Mouse (Mus musculus): ENCODE results near the gene Armc3. TPM values are rescaled to one million over a fixed set of nuclear protein-coding genes. Genes with fewer than 3 reads are reported as not detected.

Armc3 gene
- polyA plus RNA-seq, 1 experiment: not detected

DNA sequence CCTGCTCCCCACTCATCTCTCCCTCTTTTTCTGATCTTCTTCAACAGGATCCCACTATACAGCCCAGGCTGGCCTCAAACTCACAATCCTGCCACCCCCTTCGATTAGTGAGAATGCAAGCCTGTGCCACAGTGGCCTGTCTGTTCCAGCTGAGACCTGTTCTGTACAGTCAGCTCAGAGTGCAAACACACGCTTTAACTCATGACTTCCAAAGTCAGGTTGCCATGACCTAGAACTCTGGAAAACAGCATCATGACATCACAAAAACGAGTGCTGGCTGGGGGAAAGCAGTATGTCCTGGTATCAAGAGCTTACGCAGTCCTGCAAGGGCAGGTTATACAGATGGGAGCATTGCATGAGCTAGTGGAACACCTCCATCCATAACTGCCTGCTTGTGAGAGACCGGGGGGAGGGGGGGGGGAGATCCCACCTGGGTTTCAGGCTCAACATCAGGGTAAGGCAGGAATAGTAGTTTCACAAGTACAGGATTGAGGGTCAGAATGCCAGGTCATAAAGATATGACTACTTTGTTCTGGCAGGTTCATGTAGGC is 146.4 kb downstream of the Armc3 start:
- no peak overlapping the region for H3ac ChIP-seq (ENCODE audit: control insufficient read depth, insufficient read length, low read depth)
- H3K79me3 ChIP-seq (ENCODE audit: low read depth): no peaks in the 10 kb centered on the region
- H3K4me3 ChIP-seq (ENCODE audit: insufficient read depth, poor library complexity, severe bottlenecking): no peak overlapping the region
- no peaks in the 10 kb centered on the region for H3K27me3 ChIP-seq (ENCODE audit: control insufficient read depth, insufficient read depth, insufficient read length)
- H3K36me3 ChIP-seq (ENCODE audit: control insufficient read depth, insufficient read depth): no peaks in the 10 kb centered on the region
- H3K79me2 ChIP-seq (ENCODE audit: control insufficient read depth, insufficient read depth): no peaks in the 10 kb centered on the region
- no peak for TF ChIP-seq CTCF (IDR thresholded peaks at IDR 0.05; ENCODE audit: control insufficient read depth, insufficient read depth, insufficient read length)
- no peak for TF ChIP-seq USF1 (IDR thresholded peaks at IDR 0.05; ENCODE audit: low read depth)
- no peak for TF ChIP-seq MYOG (IDR thresholded peaks at IDR 0.05; ENCODE audit: control insufficient read depth, extremely low read depth, insufficient read length)
- no peak for TF ChIP-seq CEBPB (IDR thresholded peaks at IDR 0.05; ENCODE audit: low read depth)
- TF ChIP-seq MAX (IDR thresholded peaks at IDR 0.05): no peak
- no peak for TF ChIP-seq MYOD1 (IDR thresholded peaks at IDR 0.05; ENCODE audit: control insufficient read depth, insufficient read length, low read depth)
- TF ChIP-seq FOSL1 (IDR thresholded peaks at IDR 0.05; ENCODE audit: insufficient read depth, low read length, poor library complexity, severe bottlenecking): no peak

DNA sequence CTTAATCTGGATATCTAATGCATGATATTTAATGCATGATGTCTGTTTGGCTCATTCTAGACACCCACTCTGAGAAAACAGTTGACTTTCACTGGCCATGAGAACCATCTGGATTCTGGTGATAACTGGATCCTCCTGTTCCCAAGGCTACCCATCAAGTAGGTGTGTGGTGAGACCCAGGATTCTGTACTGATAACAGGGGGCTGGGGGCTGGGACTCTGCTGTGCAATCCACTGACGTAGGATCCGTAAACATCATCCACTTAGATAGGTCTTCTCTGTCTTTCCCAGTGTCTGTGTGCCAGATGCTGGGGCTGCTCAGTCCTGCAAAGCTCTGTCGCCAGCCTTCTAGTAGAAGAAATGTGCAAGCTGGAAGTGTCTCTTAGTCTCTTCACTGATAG is 149.4 kb downstream of the Armc3 start:
- Histone ChIP-seq H3K79me3 (ENCODE audit: low read depth) (no peaks in the 10 kb centered on the region), H3K27me3 (ENCODE audit: control insufficient read depth, insufficient read depth, insufficient read length) (no peaks in the 10 kb centered on the region), H3K36me3 (ENCODE audit: control insufficient read depth, insufficient read depth) (no peaks in the 10 kb centered on the region), H3K4me3 (ENCODE audit: insufficient read depth, poor library complexity, severe bottlenecking) (no peak overlapping the region), H3ac (ENCODE audit: control insufficient read depth, insufficient read length, low read depth) (no peak overlapping the region), H3K79me2 (ENCODE audit: control insufficient read depth, insufficient read depth) (no peaks in the 10 kb centered on the region)
- no peak for TF ChIP-seq FOSL1 (IDR thresholded peaks at IDR 0.05; ENCODE audit: insufficient read depth, low read length, poor library complexity, severe bottlenecking)
- TF ChIP-seq CEBPB (IDR thresholded peaks at IDR 0.05; ENCODE audit: low read depth): no peak
- TF ChIP-seq MYOD1 (IDR thresholded peaks at IDR 0.05; ENCODE audit: control insufficient read depth, insufficient read length, low read depth): no peak
- no peak for TF ChIP-seq MYOG (IDR thresholded peaks at IDR 0.05; ENCODE audit: control insufficient read depth, extremely low read depth, insufficient read length)
- no peak for TF ChIP-seq MAX (IDR thresholded peaks at IDR 0.05)
- no peak for TF ChIP-seq CTCF (IDR thresholded peaks at IDR 0.05; ENCODE audit: control insufficient read depth, insufficient read depth, insufficient read length)
- TF ChIP-seq USF1 (IDR thresholded peaks at IDR 0.05; ENCODE audit: low read depth): no peak

DNA sequence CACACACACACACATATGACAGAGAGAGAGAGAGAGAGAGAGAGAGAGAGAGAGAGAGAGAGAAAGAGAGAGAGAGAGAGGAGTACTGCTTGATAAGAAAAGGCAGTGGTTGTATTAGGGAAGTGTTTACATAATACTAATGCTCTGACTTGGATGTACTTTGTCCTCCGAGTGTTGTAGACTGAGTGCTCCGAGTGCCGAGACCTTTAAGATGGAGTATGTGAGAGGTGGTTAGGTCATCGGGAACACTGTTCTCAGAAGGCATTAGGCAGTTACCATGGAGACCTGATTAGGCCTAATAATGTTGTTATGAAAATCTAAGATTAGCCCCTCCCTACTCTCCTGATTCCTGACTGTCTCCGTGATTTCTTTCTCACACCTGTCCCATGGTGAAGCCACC is 151.1 kb downstream of the Armc3 start:
- Histone ChIP-seq H3ac (ENCODE audit: control insufficient read depth, insufficient read length, low read depth) (no peak overlapping the region), H3K79me3 (ENCODE audit: low read depth) (no peaks in the 10 kb centered on the region), H3K27me3 (ENCODE audit: control insufficient read depth, insufficient read depth, insufficient read length) (no peaks in the 10 kb centered on the region), H3K79me2 (ENCODE audit: control insufficient read depth, insufficient read depth) (no peaks in the 10 kb centered on the region), H3K4me3 (ENCODE audit: insufficient read depth, poor library complexity, severe bottlenecking) (no peak overlapping the region), H3K36me3 (ENCODE audit: control insufficient read depth, insufficient read depth) (no peaks in the 10 kb centered on the region)
- TF ChIP-seq MYOG (IDR thresholded peaks at IDR 0.05; ENCODE audit: control insufficient read depth, extremely low read depth, insufficient read length) (no peak), MYOD1 (IDR thresholded peaks at IDR 0.05; ENCODE audit: control insufficient read depth, insufficient read length, low read depth) (no peak), USF1 (IDR thresholded peaks at IDR 0.05; ENCODE audit: low read depth) (no peak), FOSL1 (IDR thresholded peaks at IDR 0.05; ENCODE audit: insufficient read depth, low read length, poor library complexity, severe bottlenecking) (no peak), CTCF (IDR thresholded peaks at IDR 0.05; ENCODE audit: control insufficient read depth, insufficient read depth, insufficient read length) (no peak), CEBPB (IDR thresholded peaks at IDR 0.05; ENCODE audit: low read depth) (no peak), MAX (IDR thresholded peaks at IDR 0.05) (no peak)

DNA sequence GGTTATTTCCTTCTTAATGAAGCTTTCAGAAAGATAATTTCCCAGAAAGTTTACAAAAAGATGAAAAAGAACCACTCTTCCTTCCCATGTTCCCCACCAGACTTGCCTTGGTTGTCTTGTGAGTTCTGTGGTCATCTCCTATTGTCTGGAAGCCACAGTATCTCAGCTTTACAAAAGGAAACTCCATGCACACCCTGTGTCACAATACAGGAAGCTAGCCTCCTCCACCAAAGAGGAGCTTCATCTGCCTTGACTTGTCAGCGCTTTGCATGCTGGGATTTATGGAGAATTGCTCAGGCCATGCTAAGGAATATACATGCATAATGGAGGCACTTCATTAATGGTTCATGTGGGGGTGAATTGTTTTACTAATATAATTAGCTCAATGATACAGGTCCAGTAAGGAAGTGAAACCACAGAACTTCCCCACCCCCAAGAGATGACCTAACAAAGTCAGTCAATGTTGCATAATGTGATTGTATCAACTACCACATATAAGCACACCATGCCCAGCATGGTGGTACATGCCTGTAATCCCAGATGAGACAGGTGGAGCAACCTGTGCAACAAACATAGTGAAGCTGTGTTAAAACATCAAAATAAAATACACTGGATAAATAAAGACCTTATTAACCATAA is 152.6 kb downstream of the Armc3 start:
- H3K79me3 ChIP-seq (ENCODE audit: low read depth): no peaks in the 10 kb centered on the region
- TF ChIP-seq MAX (IDR thresholded peaks at IDR 0.05) (no peak), USF1 (IDR thresholded peaks at IDR 0.05; ENCODE audit: low read depth) (no peak), FOSL1 (IDR thresholded peaks at IDR 0.05; ENCODE audit: insufficient read depth, low read length, poor library complexity, severe bottlenecking) (no peak), MYOD1 (IDR thresholded peaks at IDR 0.05; ENCODE audit: control insufficient read depth, insufficient read length, low read depth) (no peak), CTCF (IDR thresholded peaks at IDR 0.05; ENCODE audit: control insufficient read depth, insufficient read depth, insufficient read length) (no peak), CEBPB (IDR thresholded peaks at IDR 0.05; ENCODE audit: low read depth) (no peak), MYOG (IDR thresholded peaks at IDR 0.05; ENCODE audit: control insufficient read depth, extremely low read depth, insufficient read length) (no peak)
- no peak overlapping the region for H3K4me3 ChIP-seq (ENCODE audit: insufficient read depth, poor library complexity, severe bottlenecking)
- no peaks in the 10 kb centered on the region for H3K36me3 ChIP-seq (ENCODE audit: control insufficient read depth, insufficient read depth)
- H3ac ChIP-seq (ENCODE audit: control insufficient read depth, insufficient read length, low read depth): no peak overlapping the region
- no peaks in the 10 kb centered on the region for H3K27me3 ChIP-seq (ENCODE audit: control insufficient read depth, insufficient read depth, insufficient read length)
- H3K79me2 ChIP-seq (ENCODE audit: control insufficient read depth, insufficient read depth): no peaks in the 10 kb centered on the region

DNA sequence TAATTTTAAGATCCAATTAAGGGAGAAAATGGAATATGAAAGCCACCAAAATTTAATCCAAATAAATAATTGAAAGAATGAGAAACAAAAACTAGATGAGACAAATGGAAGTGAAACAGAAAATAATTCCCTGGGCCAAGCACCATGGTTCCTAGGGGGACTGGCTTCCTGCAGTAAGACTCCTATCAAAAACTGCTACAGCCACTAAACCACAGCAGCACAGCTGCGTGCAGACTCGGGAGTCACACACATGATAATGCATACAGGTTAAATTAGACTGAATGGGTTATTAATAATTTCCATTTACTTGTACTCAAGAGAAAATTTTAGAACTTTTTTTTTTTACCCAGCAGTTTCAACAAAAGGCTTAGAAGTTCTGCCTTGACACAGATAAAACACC is 154.1 kb downstream of the Armc3 start:
- Histone ChIP-seq H3K79me2 (ENCODE audit: control insufficient read depth, insufficient read depth) (no peaks in the 10 kb centered on the region), H3K27me3 (ENCODE audit: control insufficient read depth, insufficient read depth, insufficient read length) (no peaks in the 10 kb centered on the region), H3K4me3 (ENCODE audit: insufficient read depth, poor library complexity, severe bottlenecking) (no peak overlapping the region), H3K79me3 (ENCODE audit: low read depth) (no peaks in the 10 kb centered on the region), H3K36me3 (ENCODE audit: control insufficient read depth, insufficient read depth) (no peaks in the 10 kb centered on the region), H3ac (ENCODE audit: control insufficient read depth, insufficient read length, low read depth) (no peak overlapping the region)
- TF ChIP-seq MYOG (IDR thresholded peaks at IDR 0.05; ENCODE audit: control insufficient read depth, extremely low read depth, insufficient read length) (no peak), MYOD1 (IDR thresholded peaks at IDR 0.05; ENCODE audit: control insufficient read depth, insufficient read length, low read depth) (no peak), USF1 (IDR thresholded peaks at IDR 0.05; ENCODE audit: low read depth) (no peak), CTCF (IDR thresholded peaks at IDR 0.05; ENCODE audit: control insufficient read depth, insufficient read depth, insufficient read length) (no peak)

Other genes with a start within 250 kb of the Armc3 start
- gene Pip4k2a, start 201.2 kb upstream of the Armc3 start, polyA plus RNA-seq (2012; fragmentation: generic; extraction: Trizol): 8.7 TPM
- gene 4930426L09Rik, start 201.0 kb upstream of the Armc3 start, polyA plus RNA-seq (2012; fragmentation: generic; extraction: Trizol): 0.54 TPM
- gene Msrb2, start 172.1 kb downstream of the Armc3 start, polyA plus RNA-seq (2012; fragmentation: generic; extraction: Trizol): 2.7 TPM
- not detected for gene Ptf1a, start 246.4 kb downstream of the Armc3 start, polyA plus RNA-seq (2012; fragmentation: generic; extraction: Trizol)

Data from C2C12 (cell line).